Mouse (Mus musculus): ENCODE measurements around the gene Vmn1r101. TPM values are rescaled to one million over a fixed set of nuclear protein-coding genes. Genes with fewer than 3 reads are reported as not detected.

Gene Vmn1r101
- not detected in 2 replicates for polyA plus RNA-seq (2012; rRNA removed; ENCODE audit: low replicate concordance)

DNA sequence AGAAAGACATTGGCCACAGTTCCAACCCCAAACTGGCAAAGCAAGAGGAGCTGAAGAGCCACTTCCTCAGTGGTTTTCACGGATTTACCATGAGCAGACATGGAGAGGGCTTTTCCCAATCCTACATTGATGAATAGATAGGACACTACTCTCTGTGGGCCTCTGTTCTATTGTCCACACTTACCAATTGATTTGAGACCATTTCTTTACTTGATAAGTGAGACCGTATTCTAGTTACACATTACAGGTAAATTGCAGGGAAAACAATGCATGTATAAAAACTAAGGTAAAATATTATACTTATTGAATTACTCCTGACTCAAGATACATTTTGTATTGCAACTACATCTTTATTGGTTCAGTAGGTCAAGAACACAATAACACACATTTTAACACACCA, at the start of gene Vmn1r101:
Gene Vmn1r101, minus strand, starts transcription at position 101 of the 400 bp plus-strand sequence.

DNA sequence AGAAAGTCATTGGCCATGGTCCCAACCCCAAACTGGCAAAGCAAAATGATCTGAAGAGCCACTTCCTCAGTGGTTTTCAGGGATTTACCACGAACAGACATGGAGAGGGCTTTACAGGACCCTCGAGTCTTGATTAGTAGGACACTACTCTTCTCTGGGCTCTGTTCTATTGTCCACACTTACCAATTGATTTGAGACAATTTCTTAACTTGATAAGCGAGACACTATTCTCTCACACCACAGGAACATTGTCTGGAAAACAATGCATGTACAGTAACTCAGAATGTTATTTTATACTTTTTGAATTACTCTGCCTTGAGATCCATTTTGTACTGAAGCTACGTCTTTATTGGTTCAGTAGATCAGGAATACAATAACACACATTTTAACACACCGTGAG, 32.4 kb upstream of the Vmn1r101 start, which contains the start of gene Gm10670:
Gene Gm10670, minus strand, starts transcription at position 101 of the 400 bp plus-strand sequence.

DNA sequence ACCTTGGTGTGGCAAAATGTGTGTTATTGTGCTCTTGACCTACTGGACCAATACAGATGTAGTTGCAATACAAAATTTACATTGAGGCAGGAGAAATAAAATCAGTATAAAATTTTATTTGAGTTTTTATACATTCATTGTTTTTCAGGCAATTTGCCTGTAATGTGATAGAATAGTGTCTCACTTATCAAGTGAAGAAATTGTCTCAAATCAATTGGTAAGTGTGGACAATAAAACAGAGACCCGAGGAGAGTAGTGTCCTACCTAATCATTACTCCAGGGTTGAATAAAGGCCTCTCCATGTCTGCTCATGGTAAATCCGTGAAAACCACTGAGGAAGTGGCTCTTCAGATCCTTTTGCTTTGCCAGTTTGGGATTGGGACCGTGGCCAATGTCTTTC, 24.8 kb downstream of the Vmn1r101 start, which contains the start of gene Vmn1r100:
Gene Vmn1r100, plus strand, starts transcription at position 301 of the 400 bp plus-strand sequence.

Other genes with a start within 250 kb of the Vmn1r101 start
- not detected in 2 replicates for gene Vmn1r95, start 248.9 kb downstream of the Vmn1r101 start, polyA plus RNA-seq (2012; rRNA removed; ENCODE audit: low replicate concordance)
- gene Gm6164, start 237.0 kb downstream of the Vmn1r101 start, polyA plus RNA-seq (2012; rRNA removed; ENCODE audit: low replicate concordance) = not detected in 2 replicates
- gene Gm4498, start 208.8 kb downstream of the Vmn1r101 start, polyA plus RNA-seq (2012; rRNA removed; ENCODE audit: low replicate concordance) = not detected in 2 replicates
- gene Gm5890, start 179.8 kb downstream of the Vmn1r101 start, polyA plus RNA-seq (2012; rRNA removed; ENCODE audit: low replicate concordance) = not detected in 2 replicates
- not detected in 2 replicates for gene Gm4133, start 108.5 kb downstream of the Vmn1r101 start, polyA plus RNA-seq (2012; rRNA removed; ENCODE audit: low replicate concordance)
- not detected in 2 replicates for gene Gm5728, start 67.2 kb downstream of the Vmn1r101 start, polyA plus RNA-seq (2012; rRNA removed; ENCODE audit: low replicate concordance)
- gene Vmn1r100, start 24.7 kb downstream of the Vmn1r101 start, polyA plus RNA-seq (2012; rRNA removed; ENCODE audit: low replicate concordance) = not detected in 2 replicates
- not detected in 2 replicates for gene Gm10670, start 32.3 kb upstream of the Vmn1r101 start, polyA plus RNA-seq (2012; rRNA removed; ENCODE audit: low replicate concordance)
- not detected in 2 replicates for gene Vmn1r103, start 67.9 kb upstream of the Vmn1r101 start, polyA plus RNA-seq (2012; rRNA removed; ENCODE audit: low replicate concordance)
- gene Vmn1r104, start 91.2 kb upstream of the Vmn1r101 start, polyA plus RNA-seq (2012; rRNA removed; ENCODE audit: low replicate concordance) = not detected in 2 replicates
- gene Gm5726, start 103.2 kb upstream of the Vmn1r101 start, polyA plus RNA-seq (2012; rRNA removed; ENCODE audit: low replicate concordance) = not detected in 2 replicates
- gene Gm4141, start 133.6 kb upstream of the Vmn1r101 start, polyA plus RNA-seq (2012; rRNA removed; ENCODE audit: low replicate concordance) = not detected in 2 replicates
- gene Gm4513, start 156.4 kb upstream of the Vmn1r101 start, polyA plus RNA-seq (2012; rRNA removed; ENCODE audit: low replicate concordance) = not detected in 2 replicates
- gene Vmn1r107, start 226.3 kb upstream of the Vmn1r101 start, polyA plus RNA-seq (2012; rRNA removed; ENCODE audit: low replicate concordance) = not detected in 2 replicates